Mouse (Mus musculus) small intestine, adult 10 weeks (tissue): ENCODE measurements around the gene Tbc1d7. TPM values are rescaled to one million over a fixed set of nuclear protein-coding genes. Genes with fewer than 3 reads are reported as not detected.

Experiments used
- polyA plus RNA-seq: library from polyadenylated mRNA; stranded (reverse); fragments of 350-450 nt; fragmentation: Illumina TruSeq; extraction: RNeasy Lipid Tissue Mini Kit (QIAGEN cat#74804); gene quantifications from one replicate; pipeline ENCODE4 v1.2.3, GENCODE M21; 2014; ENCODE audit warnings: low replicate concordance

Gene Tbc1d7
- polyA plus RNA-seq, result 2.2 TPM

DNA sequence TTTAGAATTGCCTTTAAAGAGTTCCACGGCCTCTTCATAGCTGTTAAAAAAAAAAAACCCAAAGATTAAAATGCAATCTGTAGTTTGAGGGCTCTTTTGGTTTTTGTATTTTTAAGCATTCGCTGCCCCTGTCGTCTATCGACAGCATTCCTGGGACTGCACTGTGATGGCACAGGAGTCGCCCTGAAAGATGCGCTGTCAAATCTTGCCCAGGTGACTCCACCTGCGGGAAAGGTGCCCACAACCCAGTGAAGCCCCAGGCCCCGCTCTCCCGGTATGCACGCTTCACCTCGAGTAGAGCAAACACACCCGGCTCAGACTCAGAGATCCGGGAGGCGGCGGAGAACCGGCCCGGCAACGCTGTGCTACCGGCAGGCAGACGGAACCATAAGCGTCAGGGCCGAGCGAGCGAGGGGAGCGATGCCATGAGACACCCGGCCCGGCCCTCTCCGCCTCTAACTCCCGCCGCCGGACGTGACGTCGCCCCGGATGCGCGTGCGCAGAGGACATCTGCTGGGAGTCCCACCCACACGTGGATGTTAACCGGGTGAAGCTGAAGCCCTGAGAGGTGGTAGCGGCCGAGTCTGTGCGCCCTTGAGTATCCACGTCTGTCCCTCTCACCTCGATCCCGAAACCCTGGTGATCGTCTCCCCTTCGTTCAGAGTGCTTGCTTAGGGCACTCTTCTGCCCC is at the start of gene Tbc1d7:
Gene Tbc1d7, minus strand, starts transcription at position 482 of the 691 bp plus-strand sequence.

Other genes starting within 250 kb of the Tbc1d7 start
- 2.8 TPM for gene Gfod1, start 132.7 kb upstream of the Tbc1d7 start, polyA plus RNA-seq
- gene Sirt5, start 194.0 kb upstream of the Tbc1d7 start, polyA plus RNA-seq, result 5.6 TPM
- gene Nol7, start 226.9 kb upstream of the Tbc1d7 start, polyA plus RNA-seq, result 338 TPM